In the genomic region with DNA sequence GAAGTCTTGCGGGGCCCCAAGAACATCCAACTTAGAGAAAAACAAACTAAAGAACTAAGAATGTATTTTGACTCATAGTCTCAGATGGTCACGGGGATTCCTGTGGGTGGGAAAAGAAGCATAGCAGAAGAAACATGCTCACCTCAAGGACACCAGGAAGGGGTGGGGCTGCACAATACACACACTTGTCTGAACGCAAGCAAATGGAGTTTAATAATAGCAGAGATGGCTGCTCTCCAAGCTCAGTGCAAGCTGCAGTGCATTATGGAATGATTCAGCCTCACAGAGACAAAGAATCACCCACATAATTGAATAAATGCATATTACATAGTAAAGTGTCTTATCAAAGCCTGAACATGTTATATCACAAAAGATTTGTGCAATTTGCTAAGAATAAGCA, we compare ENCODE assay signal across 29 mouse cellular contexts.
DNase-seq lines count a peak whose midpoint lies in the region; ATAC-seq and TF ChIP-seq lines count a peak whose summit lies in the region.
"Had no signal": no experiment of that assay in that cellular context is flagged by ENCODE, and none has a peak within 500 bp of the region (broad histone marks: within the 10 kb centered on the region; RNA-seq: fewer than 3 reads in every experiment).

No protein-coding gene starts in this region.

- H3K9me3 ChIP-seq in liver, postnatal 0 days (ENCODE audit: low read length): no peaks in the 10 kb centered on the region
- H3K9me3 ChIP-seq: embryonic facial prominence, embryonic 12.5 days; embryonic facial prominence, embryonic 15.5 days; G1E; heart, embryonic 10.5 days; heart, embryonic 13.5 days had no signal

- no peak overlapping the region for H3K4me3 ChIP-seq in left cerebral cortex, adult 2 months
- no peak overlapping the region for H3K4me3 ChIP-seq in liver, postnatal 0 days (ENCODE audit: low read depth, low read length)
- H3K4me3 ChIP-seq: embryonic facial prominence, embryonic 12.5 days; embryonic facial prominence, embryonic 15.5 days; heart, adult 2 months; heart, embryonic 10.5 days; heart, embryonic 13.5 days had no signal

- H3K27ac ChIP-seq in left cerebral cortex, adult 2 months: no peak overlapping the region
- no peak overlapping the region for H3K27ac ChIP-seq in liver, postnatal 0 days (ENCODE audit: low read depth)
- H3K27ac ChIP-seq: embryonic facial prominence, embryonic 12.5 days; embryonic facial prominence, embryonic 15.5 days; heart, adult 2 months; heart, embryonic 10.5 days; heart, embryonic 13.5 days; hindbrain, embryonic 14.5 days had no signal

- no peaks in the 10 kb centered on the region for H3K4me1 ChIP-seq in liver, postnatal 0 days (ENCODE audit: insufficient read depth)
- H3K4me1 ChIP-seq: embryonic facial prominence, embryonic 12.5 days; embryonic facial prominence, embryonic 15.5 days; heart, embryonic 10.5 days; heart, embryonic 13.5 days had no signal

- peak; percentile 2 for DNase-seq in left cerebral cortex, adult 11 months (ENCODE audit: low spot score)
- DNase-seq in left cerebral cortex, adult 2 months (ENCODE audit: extremely low spot score in 1 of 2, low spot score in 2 of 2): no peak
- peak; percentile 4 to 7 for DNase-seq in right cerebral cortex, adult 2 months (ENCODE audit: low spot score in 2 of 2)
- DNase-seq in right cerebral cortex, postnatal 4 days: no peak
- DNase-seq in 416B (ENCODE audit: low read depth): peak; percentile 12
- DNase-seq in brain, adult 2 months (ENCODE audit: low read depth, low spot score): peak; percentile 58
- no peak for DNase-seq in liver, postnatal 0 days
- no peak for DNase-seq in kidney, postnatal 4 days
- DNase-seq: adrenal gland, adult 8-10 months; adrenal gland, postnatal 25 days; B cell, adult 2 months; cerebellum, adult 11 months; cerebellum, adult 2 months; cerebellum, adult 9-11 months; cerebellum, postnatal 25 days; forebrain, postnatal 0 days; gastrocnemius, postnatal 10 days; gastrocnemius, postnatal 36 days; heart, adult 2 months; heart, postnatal 14 days; heart, postnatal 4 days had no signal

- no peak overlapping the region for H3K4me2 ChIP-seq in liver, postnatal 0 days (ENCODE audit: low read depth, low read length)
- H3K4me2 ChIP-seq: embryonic facial prominence, embryonic 12.5 days; embryonic facial prominence, embryonic 15.5 days; heart, embryonic 13.5 days; hindbrain, embryonic 14.5 days had no signal

- H3K27me3 ChIP-seq in liver, postnatal 0 days (ENCODE audit: insufficient read depth, low read length): no peaks in the 10 kb centered on the region
- H3K27me3 ChIP-seq: CH12.LX; embryonic facial prominence, embryonic 12.5 days; embryonic facial prominence, embryonic 15.5 days; heart, embryonic 13.5 days had no signal

- TF ChIP-seq EP300 in liver, postnatal 0 days (IDR thresholded peaks at IDR 0.05; ENCODE audit: low read depth): no peak

- TF ChIP-seq CTCF in left cerebral cortex, adult 2 months (IDR thresholded peaks at IDR 0.05): no peak
- no peak for TF ChIP-seq CTCF in liver, postnatal 0 days (IDR thresholded peaks at IDR 0.05; ENCODE audit: low read depth)

- 79% methylated on average over 3 of the region's 3 CpGs for whole genome bisulfite sequencing in liver, postnatal 0 days (ENCODE audit: insufficient replicate concordance)

- H3K36me3 ChIP-seq in liver, postnatal 0 days (replicated peaks; ENCODE audit: insufficient read depth, low read length): no peaks in the 10 kb centered on the region
- H3K36me3 ChIP-seq: embryonic facial prominence, embryonic 12.5 days; embryonic facial prominence, embryonic 15.5 days; G1E; heart, embryonic 10.5 days; heart, embryonic 13.5 days had no signal

- ATAC-seq in liver, postnatal 0 days: no peak
- ATAC-seq: forebrain, embryonic 14.5 days; forebrain, postnatal 0 days had no signal

- intact Hi-C loops in left cerebral cortex, adult 2 months (cut with DNase I): no loop called here

- no peak overlapping the region for H3K9ac ChIP-seq in liver, postnatal 0 days (replicated peaks)
- H3K9ac ChIP-seq: embryonic facial prominence, embryonic 12.5 days; embryonic facial prominence, embryonic 15.5 days; forebrain, postnatal 0 days; heart, embryonic 13.5 days; hindbrain, embryonic 14.5 days had no signal

Comparison
In these comparisons a context has a peak if more than half of its experiments do, and no peak if none do; other contexts are left out.
1. DNase-seq: peak in left cerebral cortex, adult 11 months (single experiment), right cerebral cortex, adult 2 months (2 of 2), 416B (single experiment) and brain, adult 2 months (single experiment); none in left cerebral cortex, adult 2 months (0 of 2), right cerebral cortex, postnatal 4 days (single experiment), liver, postnatal 0 days (single experiment) and kidney, postnatal 4 days (0 of 2).